Mouse (Mus musculus) frontal cortex, adult 2 months (tissue): ENCODE measurements around the gene Lbp. TPM values are rescaled to one million over a fixed set of nuclear protein-coding genes. Genes with fewer than 3 reads are reported as not detected.

ENCODE experiments used
- DNase-seq, 2 experiments: peaks; one replicate each; pipeline ENCODE4 v3.0.0; 2022; ENCODE audit warnings: low spot score in 1 of 2; ENCODE audit errors: extremely low spot score in 1 of 2
- polyA plus RNA-seq: library from polyadenylated mRNA; depleted of rRNA; stranded (reverse); fragments of >200 nt; gene quantifications from 2 replicates; pipeline ENCODE4 v1.2.3, GENCODE M21; 2012; rRNA removed

Gene Lbp
- 1.8 and 3.3 TPM in 2 replicates for polyA plus RNA-seq

GRCm38 (mm10) chr2:158305948-158306695 is at the start of gene Lbp:
Gene Lbp, plus strand, starts transcription at chr2:158306493.
- DNase-seq = no peak

DNA sequence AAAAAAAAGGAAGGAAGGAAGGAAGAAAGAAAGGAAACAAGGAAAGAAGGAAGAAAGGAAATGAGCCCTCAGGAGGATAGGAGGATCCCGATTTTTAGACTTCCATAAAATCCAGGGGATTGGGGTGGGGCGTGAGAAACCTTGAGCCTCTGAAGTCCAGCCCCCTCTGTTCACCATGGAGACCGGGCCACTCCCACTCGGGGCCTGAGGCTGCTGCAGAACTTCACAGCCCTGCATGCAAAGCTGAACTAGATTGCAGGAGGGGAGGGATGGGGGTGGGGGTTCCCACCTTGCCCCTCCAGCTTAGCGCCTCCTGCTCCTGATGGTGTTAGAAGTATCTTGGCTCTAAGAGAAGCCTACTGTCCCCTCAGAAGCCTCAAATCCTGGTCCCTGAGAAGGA is 49.4 kb upstream of the Lbp start:
- DNase-seq = no peak

GRCm38 (mm10) chr2:158258005-158258418 is 48.3 kb upstream of the Lbp start, which contains the start of gene Bpi:
Gene Bpi, plus strand, starts transcription at chr2:158258094.
- DNase-seq = no peak

DNA sequence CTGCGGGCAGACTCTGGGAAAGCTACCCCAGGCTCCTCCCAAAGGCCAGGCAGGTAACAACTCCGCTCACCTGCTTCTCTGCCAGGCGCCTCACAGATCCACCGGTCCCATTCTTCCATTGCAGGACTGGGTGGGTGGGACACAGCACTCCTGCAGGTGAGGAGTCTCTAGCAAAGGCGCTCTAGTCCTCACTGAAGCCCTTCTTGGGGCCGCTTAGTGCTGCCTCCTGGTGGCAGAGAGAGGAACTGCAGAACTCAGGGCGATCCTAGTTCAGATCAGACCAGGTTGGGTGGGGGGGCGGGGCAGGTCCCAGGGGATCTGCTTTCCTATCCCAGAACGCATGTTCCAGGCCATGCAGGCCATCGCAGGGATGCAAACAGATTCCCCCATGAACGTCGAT is 47.5 kb upstream of the Lbp start:
- peak in 1 of 2 experiments; percentile 74 for DNase-seq

DNA sequence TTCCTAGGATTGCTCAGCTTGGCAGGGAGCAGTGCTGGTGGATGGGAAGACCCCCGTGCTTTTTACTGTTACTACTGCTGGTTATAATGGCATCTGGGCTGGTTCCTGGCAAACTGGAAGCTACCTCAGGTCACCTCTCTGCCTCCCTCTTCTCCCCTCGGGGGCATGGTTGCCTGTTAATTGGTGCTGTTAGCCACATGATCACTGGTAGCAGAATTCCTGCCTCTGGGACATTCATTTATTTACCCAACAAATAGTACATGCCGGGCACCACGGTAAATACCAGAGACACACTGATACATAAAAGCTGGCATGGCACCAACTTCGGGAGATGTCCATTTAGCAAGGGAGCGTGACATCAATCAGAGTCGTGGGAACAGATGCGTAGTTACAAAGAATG is 46.8 kb upstream of the Lbp start:
- no peak for DNase-seq

- DNase-seq = peak in 1 of 2 experiments; percentile 54
Measured at GRCm38 (mm10) chr2:158264877-158265276, 41.4 kb upstream of the Lbp start.

DNA sequence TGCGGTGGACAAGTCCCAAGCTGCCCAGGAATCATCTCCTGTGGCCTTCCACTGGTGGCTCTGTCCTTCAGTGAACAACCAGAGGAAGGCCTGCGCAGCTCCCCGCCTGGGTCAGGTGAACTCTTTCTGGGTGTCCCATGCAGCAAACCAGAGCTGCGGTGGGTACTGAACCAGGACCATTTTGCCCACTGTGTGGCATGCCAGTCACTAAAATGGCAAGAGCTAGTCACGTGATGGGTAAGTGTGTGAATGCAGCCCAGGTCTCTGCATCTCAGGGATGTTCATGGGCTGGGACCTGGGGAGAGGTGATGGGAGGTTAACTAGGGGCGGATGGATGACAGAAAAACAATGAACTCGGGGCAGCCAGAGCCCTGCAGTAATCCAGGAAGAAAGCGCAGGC is 36.3 kb upstream of the Lbp start:
- DNase-seq = no peak

DNA sequence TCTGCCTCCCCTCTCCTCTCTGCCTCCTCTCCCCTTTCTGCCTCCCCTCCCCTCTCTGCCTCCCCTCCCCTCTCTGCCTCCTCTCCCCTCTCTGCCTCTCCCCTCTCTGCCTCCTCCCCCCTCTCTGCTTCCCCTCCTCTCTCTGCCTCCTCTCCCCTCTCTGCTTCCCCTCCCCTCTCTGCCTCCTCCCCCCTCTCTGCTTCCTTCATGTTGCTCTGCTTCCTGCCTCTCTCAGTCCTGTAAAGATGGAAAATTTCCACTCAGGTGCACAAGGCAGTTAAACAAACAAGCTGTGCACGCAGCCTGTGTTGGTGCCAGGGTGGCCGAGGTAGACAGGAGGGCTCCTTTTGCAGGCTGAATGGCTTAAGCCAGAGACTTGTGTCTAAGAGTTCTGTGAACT is 32.6 kb upstream of the Lbp start:
- no peak for DNase-seq

GRCm38 (mm10) chr2:158275349-158275748 is 30.9 kb upstream of the Lbp start:
- no peak for DNase-seq

- no peak for DNase-seq
Measured at GRCm38 (mm10) chr2:158275811-158276210, 30.5 kb upstream of the Lbp start.

DNA sequence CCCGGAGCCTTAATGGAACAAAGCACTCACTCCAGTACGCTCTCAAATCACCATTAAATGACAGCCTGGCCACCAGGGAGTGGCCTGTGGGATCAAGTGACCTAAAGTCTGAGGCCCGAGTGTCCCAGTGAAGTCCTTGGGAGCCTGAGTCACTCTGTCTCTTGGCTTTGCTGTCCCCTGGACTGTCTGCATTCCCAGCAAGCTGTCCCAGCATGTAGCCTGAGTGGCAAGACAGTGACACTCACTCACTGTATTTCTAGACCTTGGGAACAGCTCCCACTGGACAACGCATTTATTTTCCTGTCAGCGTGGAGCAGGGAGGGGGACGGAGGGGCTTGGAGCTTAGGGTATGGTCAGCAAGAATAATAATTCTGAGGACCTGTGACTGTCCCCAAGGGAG is 29.8 kb upstream of the Lbp start:
- DNase-seq = no peak

DNA sequence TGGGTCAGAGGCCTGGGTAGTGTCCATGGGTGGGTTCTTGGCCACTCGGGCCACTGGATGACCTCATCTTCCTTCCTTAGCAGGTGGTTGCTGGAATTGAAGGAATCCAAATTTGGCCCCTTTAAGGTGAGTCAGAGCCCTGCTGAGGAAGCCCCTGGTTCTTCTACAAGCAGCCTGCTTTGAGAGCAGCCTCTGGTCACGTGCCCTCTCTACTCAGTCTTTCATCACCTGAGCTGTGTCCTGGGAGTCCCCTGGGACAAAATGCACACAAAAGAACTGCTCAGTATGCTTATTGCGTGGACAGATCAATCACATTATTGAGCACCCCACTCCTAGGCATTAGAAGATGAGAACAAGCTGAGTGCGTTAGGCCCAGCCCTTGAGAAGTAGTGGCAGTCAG is 29.4 kb upstream of the Lbp start:
- DNase-seq = no peak

DNA sequence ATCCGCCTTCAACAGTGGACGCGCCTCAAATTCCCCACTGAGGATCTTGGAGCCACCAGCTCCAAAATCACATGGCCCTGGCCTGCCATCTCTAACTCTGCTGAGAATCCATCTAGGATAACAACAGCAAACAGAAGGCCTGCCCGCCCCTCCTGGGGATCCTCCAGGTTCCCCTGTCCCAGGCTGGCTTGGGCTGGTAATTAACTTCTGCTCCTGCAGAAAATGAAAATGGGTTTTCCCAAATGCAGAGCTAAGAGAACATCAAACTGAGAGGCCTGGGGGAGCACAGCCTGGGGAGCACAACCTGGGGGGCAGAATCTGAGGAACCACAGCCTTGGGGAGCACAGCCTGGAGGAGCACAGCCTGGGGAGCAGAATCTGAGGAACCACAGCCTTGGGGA is 26.6 kb upstream of the Lbp start:
- DNase-seq = no peak

- no peak for DNase-seq
Measured at GRCm38 (mm10) chr2:158281497-158282205, 24.6 kb upstream of the Lbp start.

DNA sequence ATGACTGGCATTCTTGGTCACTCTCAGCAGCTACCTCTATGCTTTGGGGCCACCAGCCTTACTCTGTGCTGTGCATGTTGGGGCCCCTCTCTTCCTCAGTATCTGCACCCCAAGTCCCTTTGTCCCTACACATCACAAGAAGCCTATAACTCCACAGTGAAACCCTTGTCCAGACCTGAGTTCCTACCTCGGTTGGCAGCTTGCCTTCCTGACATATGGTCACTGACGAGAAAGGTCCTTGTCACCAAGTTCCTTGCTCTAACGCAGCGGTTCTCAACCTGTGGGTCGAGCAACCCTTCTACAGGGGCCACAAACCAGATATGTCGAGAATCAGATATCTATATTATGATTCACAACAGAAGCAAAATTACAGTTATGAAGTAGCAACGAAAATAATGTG is 23.2 kb upstream of the Lbp start:
- DNase-seq = no peak

- DNase-seq = no peak
Measured at GRCm38 (mm10) chr2:158283771-158284170, 22.5 kb upstream of the Lbp start.

- DNase-seq = peak in 1 of 2 experiments; percentile 65
Measured at GRCm38 (mm10) chr2:158284571-158284970, 21.7 kb upstream of the Lbp start.

DNA sequence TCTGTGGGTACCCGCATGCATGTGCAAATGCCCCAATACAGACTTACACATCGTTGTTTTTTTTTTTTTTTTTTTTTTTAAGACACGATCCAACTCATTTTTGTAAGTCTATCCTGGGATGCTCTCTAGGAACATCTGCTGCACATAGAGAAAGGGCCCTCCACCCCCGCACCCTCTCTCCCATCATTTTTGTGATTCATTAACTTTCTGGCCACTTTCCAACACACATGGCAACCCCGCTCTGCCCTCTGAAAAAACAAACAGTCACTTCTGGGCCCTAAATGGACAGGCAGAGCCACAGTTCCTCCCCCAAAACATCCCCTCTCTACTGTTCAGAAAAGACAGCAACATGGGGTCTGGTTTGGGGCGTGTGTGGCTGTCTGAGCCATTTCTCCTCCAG is 20.6 kb upstream of the Lbp start:
- peak in 1 of 2 experiments; percentile 40 for DNase-seq

GRCm38 (mm10) chr2:158295700-158296099 is 10.6 kb upstream of the Lbp start:
- peak in 1 of 2 experiments; percentile 28 for DNase-seq

- no peak for DNase-seq
Measured at GRCm38 (mm10) chr2:158299203-158299602, 7.1 kb upstream of the Lbp start.

DNA sequence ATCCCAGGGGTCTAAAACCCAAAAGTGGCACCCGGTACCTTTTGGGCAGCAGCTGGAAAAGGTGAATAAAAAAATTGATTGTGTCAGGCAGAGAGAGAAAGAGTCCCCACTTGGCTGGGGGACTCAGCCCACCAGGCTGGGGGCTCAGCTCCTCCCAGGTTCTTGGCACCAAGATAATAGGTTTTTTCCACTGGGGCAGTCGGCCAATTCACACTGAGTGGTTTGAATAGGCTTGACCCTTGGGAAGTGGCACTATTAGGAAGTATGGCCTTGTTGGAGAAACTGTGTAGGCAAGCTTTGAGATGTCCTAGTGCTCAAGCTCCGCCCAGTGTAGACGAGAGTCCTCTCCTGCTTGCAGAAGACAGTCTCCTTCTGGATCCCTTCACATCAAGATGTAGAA is 6.6 kb upstream of the Lbp start:
- DNase-seq = no peak

GRCm38 (mm10) chr2:158302807-158303206 is 3.5 kb upstream of the Lbp start:
- no peak for DNase-seq
